Mouse (Mus musculus): ENCODE results near the gene Retreg2.

DNA sequence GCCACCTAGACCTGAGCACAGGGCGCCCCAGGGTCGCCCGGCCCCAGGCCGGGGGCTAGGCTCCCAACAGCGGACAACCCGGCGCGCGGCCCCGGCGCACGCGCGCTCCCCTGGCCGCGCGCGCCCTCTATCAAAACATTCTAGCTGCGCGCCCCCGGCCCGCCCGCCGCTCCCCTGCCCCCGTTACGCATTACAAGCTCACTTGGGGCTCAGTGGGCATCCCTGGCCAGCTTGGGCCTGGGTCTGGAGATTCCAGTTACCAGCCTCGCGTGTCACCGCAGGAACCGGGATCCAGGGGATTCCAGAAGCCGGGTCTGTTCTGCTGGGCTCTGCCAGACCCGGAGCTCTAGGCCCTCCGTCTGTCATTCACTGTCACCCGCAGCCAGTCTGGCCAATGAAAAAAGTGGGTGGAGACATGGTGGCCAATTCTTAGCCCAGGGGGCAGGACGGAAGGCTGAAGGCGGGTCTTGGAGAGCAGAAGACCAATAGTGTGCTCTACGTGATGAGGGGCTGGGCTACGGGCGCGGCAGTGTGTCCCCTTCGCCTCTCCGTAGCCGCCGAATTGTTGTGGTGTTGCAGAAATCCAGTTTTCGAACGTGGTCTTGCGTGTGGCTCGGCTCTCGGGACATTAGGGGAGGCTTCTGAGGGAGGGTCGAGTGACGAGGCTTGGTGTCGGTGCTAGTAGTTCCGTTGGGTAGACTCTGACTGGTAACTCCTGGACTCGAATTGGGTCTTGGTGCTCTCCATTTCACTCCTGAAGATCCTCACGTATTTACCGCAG is 49.2 kb downstream of the Retreg2 start, which contains the start of the genes Ankzf1 and Atg9a:
- TF ChIP-seq CTCF (IDR thresholded peaks at IDR 0.05; ENCODE audit: extremely low read depth, insufficient read depth, low read length) (no peak), POLR2A (IDR thresholded peaks at IDR 0.05; ENCODE audit: extremely low read depth, insufficient read depth, low read length) (peak; percentile 80)
